Mouse (Mus musculus): ENCODE data around the gene Iqcj. TPM values are rescaled to one million over a fixed set of nuclear protein-coding genes. Genes with fewer than 3 reads are reported as not detected.

Iqcj gene
- polyA plus RNA-seq (2012; rRNA removed), result not detected in 2 replicates

- 55% methylated on average over 15 of the region's 15 CpGs for WGBS
- Histone ChIP-seq H3K4me1 (ENCODE audit: control insufficient read depth, insufficient read depth, low read length) (no peaks in the 10 kb centered on the region), H3K4me3 (replicated peaks; ENCODE audit: extremely low read depth, low read depth, low read length) (no peak within 1 kb of the TSS)
- DNase-seq, result no peak
- no peak for TF ChIP-seq POLR2A (IDR thresholded peaks at IDR 0.05; ENCODE audit: borderline replicate concordance, extremely low read depth, low read depth, low read length)
- no peak for TF ChIP-seq CTCF (IDR thresholded peaks at IDR 0.05; ENCODE audit: insufficient read depth, low read length)
Observed at GRCm38 (mm10) chr3:67892026-67892705, at the start of gene Iqcj, which contains the start of gene Iqschfp. Gene Iqcj (plus strand): TSS chr3:67892220. Gene Iqschfp (plus strand): TSS chr3:67892232.

DNA sequence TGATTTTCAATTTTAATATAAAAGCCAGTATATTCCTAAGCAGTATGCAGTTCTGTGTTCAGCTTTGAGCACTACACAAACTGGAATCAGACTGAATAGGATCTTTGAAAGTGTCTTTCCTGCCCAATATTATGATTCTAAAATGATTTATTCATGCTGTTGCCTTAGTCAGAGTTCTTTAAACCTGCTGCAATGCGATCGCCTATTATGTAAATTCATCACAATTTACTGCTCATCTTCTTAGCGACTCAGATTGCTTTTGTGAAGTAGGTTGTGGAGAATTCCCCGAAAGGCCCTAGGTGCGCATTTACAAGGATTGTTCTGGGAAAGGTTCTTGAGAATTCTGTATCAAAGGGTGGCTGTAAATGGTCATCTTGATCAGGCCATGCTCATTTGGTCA is 39.6 kb upstream of the Iqcj start:
- no peak for DNase-seq
- WGBS, result 85% methylated on average over 5 of the region's 5 CpGs
- no peak for TF ChIP-seq CTCF (IDR thresholded peaks at IDR 0.05; ENCODE audit: insufficient read depth, low read length)
- TF ChIP-seq POLR2A (IDR thresholded peaks at IDR 0.05; ENCODE audit: borderline replicate concordance, extremely low read depth, low read depth, low read length), result no peak
- Histone ChIP-seq H3K4me1 (ENCODE audit: control insufficient read depth, insufficient read depth, low read length) (no peaks in the 10 kb centered on the region), H3K4me3 (replicated peaks; ENCODE audit: extremely low read depth, low read depth, low read length) (no peak overlapping the region)

DNA sequence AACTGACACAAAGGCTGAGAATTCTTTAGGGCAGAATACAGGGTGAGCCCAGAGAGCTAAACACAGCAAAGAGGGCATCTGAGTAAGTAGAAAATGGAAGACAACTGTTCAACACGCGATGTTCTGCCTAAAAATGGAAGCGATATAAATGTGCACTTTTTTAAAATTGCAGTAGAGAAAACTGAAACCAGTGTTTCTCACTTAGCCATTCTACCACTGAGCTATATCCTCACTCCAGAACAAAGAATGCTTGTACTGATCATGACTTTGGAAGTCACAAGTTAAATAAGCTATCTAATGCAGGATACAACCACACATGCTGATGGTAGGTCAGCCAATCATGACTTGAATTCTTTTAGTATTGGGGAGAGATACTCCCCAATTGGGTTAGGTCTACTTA is 30.5 kb upstream of the Iqcj start:
- H3K4me3 ChIP-seq (replicated peaks; ENCODE audit: extremely low read depth, low read depth, low read length), result no peak overlapping the region
- no peaks in the 10 kb centered on the region for H3K4me1 ChIP-seq (ENCODE audit: control insufficient read depth, insufficient read depth, low read length)
- TF ChIP-seq POLR2A (IDR thresholded peaks at IDR 0.05; ENCODE audit: borderline replicate concordance, extremely low read depth, low read depth, low read length) (no peak), CTCF (IDR thresholded peaks at IDR 0.05; ENCODE audit: insufficient read depth, low read length) (no peak)
- WGBS, result 84% methylated on average over 3 of the region's 3 CpGs
- DNase-seq, result no peak

DNA sequence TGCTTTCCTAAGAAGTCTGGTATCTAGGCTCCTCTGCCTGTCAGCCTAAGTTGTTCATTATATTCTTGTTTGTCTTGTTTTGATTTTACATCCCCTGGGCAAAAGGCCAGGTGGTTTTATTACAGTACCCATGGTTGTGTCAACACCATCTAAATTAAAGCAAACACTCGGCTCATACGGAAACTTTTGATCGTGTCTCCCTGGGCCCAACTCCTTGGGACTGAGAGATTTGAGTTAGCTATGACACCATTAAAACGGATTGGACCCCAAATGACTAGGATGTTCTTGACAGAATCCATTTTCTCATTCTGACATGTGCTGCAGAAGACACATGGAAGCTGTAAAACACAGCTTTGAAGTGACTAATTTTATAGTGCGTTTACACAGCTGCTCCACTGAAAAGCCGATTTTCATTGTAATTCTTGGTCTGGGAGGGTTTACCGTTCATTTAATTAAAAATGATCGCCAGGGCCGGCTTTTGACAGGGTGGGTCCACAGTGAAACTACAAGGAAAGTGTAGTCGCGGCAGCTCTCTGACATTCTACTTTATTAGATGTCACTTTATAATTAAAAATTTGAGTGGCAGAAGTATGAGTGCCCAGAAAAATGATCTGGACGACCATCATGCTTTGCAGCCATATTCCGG is 24.5 kb upstream of the Iqcj start:
- WGBS, result 58% methylated on average over 13 of the region's 13 CpGs
- no peak overlapping the region for H3K4me3 ChIP-seq (replicated peaks; ENCODE audit: extremely low read depth, low read depth, low read length)
- no peak for TF ChIP-seq CTCF (IDR thresholded peaks at IDR 0.05; ENCODE audit: insufficient read depth, low read length)
- TF ChIP-seq POLR2A (IDR thresholded peaks at IDR 0.05; ENCODE audit: borderline replicate concordance, extremely low read depth, low read depth, low read length), result no peak
- H3K4me1 ChIP-seq (ENCODE audit: control insufficient read depth, insufficient read depth, low read length), result no peaks in the 10 kb centered on the region
- DNase-seq, result no peak

- no peaks in the 10 kb centered on the region for H3K4me1 ChIP-seq (ENCODE audit: control insufficient read depth, insufficient read depth, low read length)
Observed at GRCm38 (mm10) chr3:67869424-67869823, 22.6 kb upstream of the Iqcj start.

GRCm38 (mm10) chr3:67877253-67877652 is 14.8 kb upstream of the Iqcj start:
- DNase-seq, result no peak
- 54% methylated on average over 4 of the region's 4 CpGs for WGBS
- Histone ChIP-seq H3K4me3 (replicated peaks; ENCODE audit: extremely low read depth, low read depth, low read length) (no peak overlapping the region), H3K4me1 (ENCODE audit: control insufficient read depth, insufficient read depth, low read length) (no peaks in the 10 kb centered on the region)
- TF ChIP-seq POLR2A (IDR thresholded peaks at IDR 0.05; ENCODE audit: borderline replicate concordance, extremely low read depth, low read depth, low read length) (no peak), CTCF (IDR thresholded peaks at IDR 0.05; ENCODE audit: insufficient read depth, low read length) (no peak)

More at GRCm38 (mm10) chr3:67869424-67869823, 22.6 kb upstream of the Iqcj start:
- no peak for DNase-seq
- no peak for TF ChIP-seq CTCF (IDR thresholded peaks at IDR 0.05; ENCODE audit: insufficient read depth, low read length)
- no peak for TF ChIP-seq POLR2A (IDR thresholded peaks at IDR 0.05; ENCODE audit: borderline replicate concordance, extremely low read depth, low read depth, low read length)
- no peak overlapping the region for H3K4me3 ChIP-seq (replicated peaks; ENCODE audit: extremely low read depth, low read depth, low read length)
- WGBS, result 76% methylated on average over 1 of the region's 1 CpGs

DNA sequence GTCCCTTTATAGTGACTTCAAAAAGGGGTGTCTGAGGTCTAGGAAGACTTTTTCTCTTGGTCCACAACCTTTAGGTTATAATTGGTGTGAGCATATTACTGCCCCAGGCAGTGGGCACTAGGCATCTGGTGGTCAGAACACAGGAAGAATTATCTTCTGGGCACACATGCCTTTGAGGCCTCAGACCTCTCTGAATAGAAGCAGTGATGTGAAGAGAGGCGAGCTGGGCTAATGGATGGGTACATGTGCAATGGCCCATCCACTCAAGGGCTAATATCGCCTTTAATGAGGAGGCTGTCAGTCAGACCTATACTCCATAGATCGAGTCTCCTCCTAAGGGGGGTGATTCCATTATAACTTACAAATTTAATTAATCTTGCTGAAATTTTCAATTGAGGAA is 7.7 kb upstream of the Iqcj start:
- Histone ChIP-seq H3K4me1 (ENCODE audit: control insufficient read depth, insufficient read depth, low read length) (no peaks in the 10 kb centered on the region), H3K4me3 (replicated peaks; ENCODE audit: extremely low read depth, low read depth, low read length) (no peak overlapping the region)
- no peak for DNase-seq
- TF ChIP-seq POLR2A (IDR thresholded peaks at IDR 0.05; ENCODE audit: borderline replicate concordance, extremely low read depth, low read depth, low read length) (no peak), CTCF (IDR thresholded peaks at IDR 0.05; ENCODE audit: insufficient read depth, low read length) (no peak)
- WGBS, result 78% methylated on average over 3 of the region's 3 CpGs

DNA sequence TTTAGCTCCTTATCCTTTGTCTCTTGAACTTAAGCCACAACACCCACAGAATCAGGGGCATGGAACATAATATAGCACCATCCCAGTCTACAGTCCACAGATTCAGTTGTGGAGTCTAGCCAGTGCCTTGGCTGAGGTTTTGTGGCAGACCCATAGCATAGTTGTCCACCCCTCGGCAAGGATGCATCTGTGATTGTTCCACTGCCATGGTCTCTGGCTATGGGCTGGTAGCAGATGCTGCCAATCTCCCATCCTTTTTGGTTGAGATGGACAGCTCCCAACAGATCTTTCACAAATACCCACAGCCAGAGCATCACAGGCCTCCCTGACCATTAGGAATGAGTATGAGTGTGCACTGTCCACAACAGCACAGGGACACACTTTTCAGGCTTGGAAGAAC is 5.8 kb upstream of the Iqcj start:
- TF ChIP-seq CTCF (IDR thresholded peaks at IDR 0.05; ENCODE audit: insufficient read depth, low read length) (no peak), POLR2A (IDR thresholded peaks at IDR 0.05; ENCODE audit: borderline replicate concordance, extremely low read depth, low read depth, low read length) (no peak)
- Histone ChIP-seq H3K4me1 (ENCODE audit: control insufficient read depth, insufficient read depth, low read length) (no peaks in the 10 kb centered on the region), H3K4me3 (replicated peaks; ENCODE audit: extremely low read depth, low read depth, low read length) (no peak overlapping the region)
- 61% methylated on average over 1 of the region's 1 CpGs for WGBS
- no peak for DNase-seq

- H3K4me1 ChIP-seq (ENCODE audit: control insufficient read depth, insufficient read depth, low read length), result no peaks in the 10 kb centered on the region
- DNase-seq, result no peak
- H3K4me3 ChIP-seq (replicated peaks; ENCODE audit: extremely low read depth, low read depth, low read length), result no peak overlapping the region
- TF ChIP-seq POLR2A (IDR thresholded peaks at IDR 0.05; ENCODE audit: borderline replicate concordance, extremely low read depth, low read depth, low read length), result no peak
- TF ChIP-seq CTCF (IDR thresholded peaks at IDR 0.05; ENCODE audit: insufficient read depth, low read length), result no peak
Observed at GRCm38 (mm10) chr3:67887251-67887650, 4.8 kb upstream of the Iqcj start.

- no peaks in the 10 kb centered on the region for H3K4me1 ChIP-seq (ENCODE audit: control insufficient read depth, insufficient read depth, low read length)
- DNase-seq, result no peak
- 83% methylated on average over 10 of the region's 10 CpGs for WGBS
- no peak overlapping the region for H3K4me3 ChIP-seq (replicated peaks; ENCODE audit: extremely low read depth, low read depth, low read length)
- TF ChIP-seq CTCF (IDR thresholded peaks at IDR 0.05; ENCODE audit: insufficient read depth, low read length) (no peak), POLR2A (IDR thresholded peaks at IDR 0.05; ENCODE audit: borderline replicate concordance, extremely low read depth, low read depth, low read length) (no peak)
Observed at GRCm38 (mm10) chr3:67892768-67893167, 748 bp downstream of the Iqcj start.

All from lung, adult 2 months (tissue).